Comparison of ENCODE assay signal across 8 mouse cellular contexts in the genomic region with DNA sequence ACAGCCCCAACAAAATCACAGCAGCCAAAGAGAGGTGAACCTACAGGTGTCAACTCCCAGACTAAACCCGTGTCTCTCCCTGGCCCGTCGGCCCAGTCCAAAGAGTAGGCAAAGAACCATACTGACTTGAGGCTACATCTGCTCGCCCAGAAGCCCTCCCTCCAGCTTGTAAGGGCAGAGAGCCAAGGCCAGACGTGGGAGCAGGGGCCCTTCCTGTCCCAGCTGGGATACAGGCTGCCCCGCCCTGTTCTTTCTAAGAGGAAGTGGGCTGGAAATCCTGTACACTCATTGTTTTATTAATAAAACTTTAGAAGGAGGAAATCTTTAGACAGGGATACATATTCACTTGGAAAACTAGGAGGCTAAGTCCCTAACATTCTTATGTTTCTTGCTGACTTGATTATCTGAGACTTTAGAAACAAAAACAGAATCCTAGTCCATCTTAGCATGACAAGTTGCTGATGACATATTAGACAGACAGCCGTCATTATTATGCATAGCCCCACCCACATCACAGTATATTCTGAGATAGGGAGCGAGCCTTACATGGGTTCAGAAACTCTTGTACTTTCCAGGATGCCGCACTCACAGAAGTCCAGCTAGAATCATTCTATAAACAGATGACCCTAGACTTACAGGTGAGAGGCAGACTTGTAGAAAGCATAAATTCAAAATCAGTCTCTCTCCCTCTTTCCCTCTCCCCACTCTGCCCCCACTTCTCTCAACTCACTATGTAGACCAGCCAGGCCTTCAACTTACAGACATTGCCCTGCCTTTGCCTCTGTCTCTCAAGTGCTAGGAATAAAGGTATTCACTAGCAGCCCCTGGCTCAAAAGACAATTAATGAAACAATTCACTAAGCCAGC.
DNase-seq lines count a peak whose midpoint lies in the region; ATAC-seq lines count a peak whose summit lies in the region.

No protein-coding gene starts in this region.

- no peaks in the 10 kb centered on the region for H3K27me3 ChIP-seq in intestine, embryonic 15.5 days (replicated peaks)
- no peaks in the 10 kb centered on the region for H3K27me3 ChIP-seq in stomach, embryonic 15.5 days (replicated peaks)

- no peaks in the 10 kb centered on the region for H3K36me3 ChIP-seq in intestine, embryonic 15.5 days
- H3K36me3 ChIP-seq in stomach, embryonic 15.5 days: no peaks in the 10 kb centered on the region

- peak; percentile 88 for ATAC-seq in intestine, embryonic 15.5 days
- ATAC-seq in stomach, embryonic 15.5 days (ENCODE audit: insufficient read depth, low FRiP score, low read depth): peak; percentile 79

- H3K4me2 ChIP-seq in intestine, embryonic 15.5 days (replicated peaks): no peak overlapping the region
- H3K4me2 ChIP-seq in stomach, embryonic 15.5 days: no peak overlapping the region

- H3K4me1 ChIP-seq in intestine, embryonic 15.5 days (replicated peaks): peaks cover 16% of the 10 kb centered on the region
- peaks cover 11% of the 10 kb centered on the region; the same call in 1 of the 2 replicates for H3K4me1 ChIP-seq in stomach, embryonic 15.5 days

- H3K4me3 ChIP-seq in intestine, embryonic 15.5 days (replicated peaks): no peak overlapping the region
- no peak overlapping the region for H3K4me3 ChIP-seq in stomach, embryonic 15.5 days (replicated peaks)

- WGBS in intestine, embryonic 15.5 days: 43% methylated on average over 9 of the region's 9 CpGs
- 49% methylated on average over 9 of the region's 9 CpGs for WGBS in stomach, embryonic 15.5 days

- no peak overlapping the region for H3K9ac ChIP-seq in intestine, embryonic 15.5 days
- no peak overlapping the region for H3K9ac ChIP-seq in stomach, embryonic 15.5 days

- DNase-seq in right cerebral cortex, postnatal 14 days: peak; percentile 18
- no peak for DNase-seq in right cerebral cortex, postnatal 36 days (ENCODE audit: low spot score in 2 of 2)
- peak; percentile 69 for DNase-seq in gastrocnemius, postnatal 10 days
- DNase-seq in lung, adult 18-20 months: peak; percentile 90 to 95
- no peak for DNase-seq in cerebellum, adult 18-20 months
- DNase-seq in layer of hippocampus, postnatal 25 days (ENCODE audit: extremely low spot score in 1 of 2, low spot score in 1 of 2): no peak

- H3K27ac ChIP-seq in intestine, embryonic 15.5 days: peak overlapping the region; percentile 69
- peak overlapping the region; percentile 90 for H3K27ac ChIP-seq in stomach, embryonic 15.5 days

- no peaks in the 10 kb centered on the region for H3K9me3 ChIP-seq in intestine, embryonic 15.5 days
- H3K9me3 ChIP-seq in stomach, embryonic 15.5 days: no peaks in the 10 kb centered on the region

Comparison
In these comparisons a context has a peak if more than half of its experiments do, and no peak if none do; other contexts are left out.
1. DNase-seq: peak in right cerebral cortex, postnatal 14 days (single experiment), gastrocnemius, postnatal 10 days (single experiment) and lung, adult 18-20 months (2 of 2); none in right cerebral cortex, postnatal 36 days (0 of 2), cerebellum, adult 18-20 months (0 of 2) and layer of hippocampus, postnatal 25 days (0 of 2).